Mouse (Mus musculus): ENCODE measurements around the gene Faap100.

GRCm38 (mm10) chr11:120386632-120387031, 8.1 kb upstream of the Faap100 start:
- TF ChIP-seq CTCF (conservative IDR thresholded peaks at IDR 0.05; ENCODE audit: insufficient read depth, insufficient read length, low read depth, low read length) (no peak), POLR2A (IDR thresholded peaks at IDR 0.05; ENCODE audit: low read depth, low read length) (no peak)
